Mouse (Mus musculus) C2C12 (cell line): Measurements from ENCODE around the gene Sys1. TPM values are rescaled to one million over a fixed set of nuclear protein-coding genes. Genes with fewer than 3 reads are reported as not detected.

Source experiments
- H3K27me3 ChIP-seq: one replicate; pipeline ENCODE4 v1.6.1; 2011; ENCODE audit not compliant: control insufficient read depth, insufficient read depth, insufficient read length
- H3K36me3 ChIP-seq: one replicate; pipeline ENCODE4 v1.6.1; 2011; ENCODE audit not compliant: control insufficient read depth, insufficient read depth
- H3K4me3 ChIP-seq: one replicate; pipeline ENCODE4 v1.5.1; 2011; ENCODE audit warnings: mild to moderate bottlenecking, control low read depth; ENCODE audit not compliant: poor library complexity, insufficient read depth, severe bottlenecking
- H3K79me2 ChIP-seq: one replicate; pipeline ENCODE4 v1.6.1; 2011; ENCODE audit not compliant: control insufficient read depth, insufficient read depth
- H3K79me3 ChIP-seq: one replicate; pipeline ENCODE4 v1.6.1; 2011; ENCODE audit warnings: low read depth, control low read depth
- H3ac ChIP-seq: one replicate; pipeline ENCODE3; 2011; ENCODE audit warnings: low read depth; ENCODE audit not compliant: control insufficient read depth, insufficient read length
- CEBPB ChIP-seq: IDR thresholded peaks from one replicate; pipeline ENCODE4 v1.6.1; 2011; ENCODE audit warnings: low read depth, mild to moderate bottlenecking, control low read depth, moderate library complexity
- CTCF ChIP-seq: IDR thresholded peaks from one replicate; pipeline ENCODE4 v1.5.1; 2011; ENCODE audit not compliant: control insufficient read depth, insufficient read depth, insufficient read length
- FOSL1 ChIP-seq: IDR thresholded peaks from one replicate; pipeline ENCODE4 v1.8.0; 2011; ENCODE audit warnings: mild to moderate bottlenecking, low read length; ENCODE audit not compliant: poor library complexity, insufficient read depth, severe bottlenecking
- MAX ChIP-seq: IDR thresholded peaks from one replicate; pipeline ENCODE4 v1.6.1; 2011; ENCODE audit warnings: mild to moderate bottlenecking, control low read depth
- MYOD1 ChIP-seq: IDR thresholded peaks from one replicate; pipeline ENCODE4 v1.6.1; 2011; ENCODE audit warnings: low read depth; ENCODE audit not compliant: control insufficient read depth, insufficient read length
- MYOG ChIP-seq: IDR thresholded peaks from one replicate; pipeline ENCODE4 v1.6.1; 2011; ENCODE audit not compliant: control insufficient read depth, insufficient read length; ENCODE audit errors: extremely low read depth
- USF1 ChIP-seq: IDR thresholded peaks from one replicate; pipeline ENCODE4 v1.6.1; 2011; ENCODE audit warnings: low read depth, mild to moderate bottlenecking, control low read depth, moderate library complexity
- polyA plus RNA-seq: library from polyadenylated mRNA; unstranded; fragments of >200 nt; fragmentation: generic; extraction: Trizol; gene quantifications from one replicate; pipeline ENCODE4 v1.2.1, GENCODE M21; 2012; ENCODE audit warnings: missing spikeins

Sys1 gene
- polyA plus RNA-seq, 1 experiment, result 49.6 TPM

DNA sequence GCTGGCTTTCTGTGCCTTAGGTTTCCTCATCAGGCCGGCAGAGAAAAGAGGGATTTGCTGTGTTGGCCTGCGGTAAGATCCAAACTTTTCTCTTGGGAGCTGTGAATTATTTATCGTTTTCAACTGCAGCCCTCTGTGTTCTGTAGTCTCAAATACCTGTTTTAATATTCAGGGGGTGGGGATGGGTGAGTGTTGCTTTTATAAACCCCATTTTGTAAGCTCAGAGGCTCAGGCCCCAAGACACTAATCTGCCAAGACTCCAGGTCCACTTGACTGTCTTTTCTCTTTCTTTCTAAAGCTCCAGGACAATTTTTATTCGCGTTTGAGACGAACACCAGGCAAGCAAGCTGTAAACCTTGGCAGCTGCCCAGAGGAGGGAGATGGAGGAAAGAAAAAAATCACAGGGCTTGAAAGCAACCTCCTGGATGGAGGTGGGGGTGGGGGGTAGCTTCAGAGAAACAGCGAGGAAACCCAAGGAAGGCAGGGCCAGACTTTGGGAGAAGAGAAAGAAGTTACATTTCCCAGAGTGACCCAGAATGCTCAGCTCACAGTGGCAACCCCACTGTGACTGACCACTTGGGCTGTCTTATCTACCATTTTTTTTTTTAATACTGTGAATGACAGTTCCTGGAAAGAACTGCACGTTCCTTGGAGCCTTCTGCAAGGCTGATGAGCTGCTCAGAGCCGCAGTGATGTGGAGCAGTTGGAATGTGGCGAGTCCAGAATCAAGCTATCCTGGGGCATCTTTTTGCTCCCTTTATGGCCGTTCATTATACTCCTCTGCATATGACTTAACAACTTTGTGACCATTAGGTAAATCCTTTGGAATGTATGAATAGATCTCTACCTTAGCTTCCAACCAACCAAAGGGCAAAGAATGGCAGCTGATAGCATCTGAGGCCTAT is 61.8 kb downstream of the Sys1 start:
- Histone ChIP-seq H3K4me3 (no peak overlapping the region), H3K36me3 (no peaks in the 10 kb centered on the region), H3K79me2 (no peaks in the 10 kb centered on the region), H3K27me3 (no peaks in the 10 kb centered on the region), H3K79me3 (no peaks in the 10 kb centered on the region), H3ac (no peak overlapping the region)
- TF ChIP-seq MAX, result no peak
- no peak for TF ChIP-seq MYOD1
- no peak for TF ChIP-seq FOSL1
- no peak for TF ChIP-seq MYOG
- no peak for TF ChIP-seq CEBPB
- TF ChIP-seq USF1, result no peak
- no peak for TF ChIP-seq CTCF

DNA sequence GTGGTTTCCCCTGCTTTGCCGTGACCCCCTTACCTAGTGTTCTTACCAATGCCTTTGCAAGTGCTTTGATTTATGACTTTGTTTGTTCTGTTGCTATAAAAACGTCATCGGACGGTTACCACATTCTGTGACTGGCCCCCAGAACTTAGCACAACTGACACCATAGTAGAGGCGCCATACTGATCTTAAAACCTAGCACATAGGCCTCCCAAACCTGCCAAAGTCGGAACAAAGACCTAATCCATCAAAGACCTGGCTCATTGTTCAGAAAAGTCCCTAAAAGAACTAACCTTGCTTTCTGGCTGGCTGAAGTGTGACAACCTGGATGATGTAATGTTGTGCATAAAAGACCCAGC is 62.4 kb downstream of the Sys1 start:
- H3K4me3 ChIP-seq, result no peak overlapping the region
- no peak overlapping the region for H3ac ChIP-seq
- no peaks in the 10 kb centered on the region for H3K79me2 ChIP-seq
- TF ChIP-seq CEBPB (peak; percentile 47), MYOD1 (peak; percentile 16), MYOG (no peak)
- H3K79me3 ChIP-seq, result no peaks in the 10 kb centered on the region
- no peaks in the 10 kb centered on the region for H3K27me3 ChIP-seq
- H3K36me3 ChIP-seq, result no peaks in the 10 kb centered on the region

DNA sequence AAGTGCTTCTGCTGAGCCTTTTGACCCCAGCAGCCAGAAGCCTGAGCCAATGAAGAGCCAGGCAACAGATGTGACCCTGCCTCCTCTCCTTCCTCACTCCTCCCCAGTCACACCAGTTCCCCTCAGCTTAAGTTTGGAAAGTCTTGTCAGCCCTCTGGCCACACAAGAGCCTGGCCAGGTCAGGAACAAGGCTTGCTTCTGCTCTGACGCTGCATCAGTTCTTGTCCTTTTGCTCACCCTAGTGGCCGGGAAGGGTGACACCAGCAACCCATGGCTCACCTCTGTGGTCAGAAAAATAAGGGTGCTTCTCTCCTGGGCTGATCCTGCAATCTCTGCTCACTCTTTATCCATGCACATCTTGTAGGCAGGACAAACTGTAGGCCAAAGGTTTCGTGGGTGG is 64.0 kb downstream of the Sys1 start:
- Histone ChIP-seq H3K79me3 (no peaks in the 10 kb centered on the region), H3K36me3 (no peaks in the 10 kb centered on the region), H3K27me3 (no peaks in the 10 kb centered on the region), H3K79me2 (no peaks in the 10 kb centered on the region), H3K4me3 (no peak overlapping the region), H3ac (peak overlapping the region; percentile 7)
- peak; percentile 58 for TF ChIP-seq CTCF
- TF ChIP-seq MYOG, result no peak

DNA sequence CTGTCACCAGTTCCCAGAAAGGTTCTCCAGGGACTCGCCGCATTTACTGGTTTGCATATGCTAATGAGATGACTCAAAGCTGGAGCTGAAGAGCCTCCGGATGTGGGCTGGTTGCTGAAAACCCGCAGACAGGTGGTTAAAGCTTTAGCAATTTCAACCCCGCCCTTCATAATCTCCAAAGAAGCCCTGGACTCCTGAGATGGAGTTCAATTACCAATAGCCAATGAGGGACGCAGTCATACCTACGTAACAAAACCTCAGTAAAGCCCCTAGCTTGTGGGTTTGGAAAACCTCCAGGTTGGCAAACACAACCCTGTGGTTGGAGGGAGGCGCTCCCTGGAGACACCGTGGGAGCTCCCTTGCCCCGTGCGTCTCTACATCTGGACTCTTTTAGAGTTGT is 65.1 kb downstream of the Sys1 start:
- H3ac ChIP-seq, result no peak overlapping the region
- TF ChIP-seq MYOD1 (peak; percentile 84), MYOG (no peak), USF1 (no peak), CEBPB (peak; percentile 79), FOSL1 (peak; percentile 72), MAX (no peak), CTCF (no peak)
- H3K4me3 ChIP-seq, result no peak overlapping the region
- H3K36me3 ChIP-seq, result no peaks in the 10 kb centered on the region
- no peaks in the 10 kb centered on the region for H3K27me3 ChIP-seq
- no peaks in the 10 kb centered on the region for H3K79me2 ChIP-seq
- no peaks in the 10 kb centered on the region for H3K79me3 ChIP-seq

DNA sequence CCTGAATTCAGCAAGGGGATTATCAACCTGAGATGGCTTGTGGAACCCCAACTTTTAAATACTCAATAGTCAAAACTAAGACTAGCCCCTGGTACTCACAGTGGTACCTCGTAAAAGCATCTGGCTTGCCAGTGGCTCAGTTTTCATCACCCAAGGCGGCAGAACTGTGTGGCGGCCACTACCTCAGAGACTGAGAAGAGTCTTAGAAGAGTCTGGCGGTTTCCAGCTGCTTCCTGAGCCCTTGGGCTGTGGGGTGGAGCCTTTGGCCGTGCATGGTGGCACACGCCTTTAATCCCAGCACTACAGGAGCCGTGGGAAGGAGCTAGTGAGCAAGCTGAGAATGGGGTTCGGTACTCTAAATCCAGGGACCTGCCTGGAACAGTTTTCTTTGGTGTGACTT is 65.5 kb downstream of the Sys1 start:
- TF ChIP-seq USF1 (no peak), MAX (peak; percentile 15)
- Histone ChIP-seq H3K4me3 (no peak overlapping the region), H3K36me3 (no peaks in the 10 kb centered on the region), H3K79me3 (no peaks in the 10 kb centered on the region), H3ac (no peak overlapping the region), H3K79me2 (no peaks in the 10 kb centered on the region), H3K27me3 (no peaks in the 10 kb centered on the region)

DNA sequence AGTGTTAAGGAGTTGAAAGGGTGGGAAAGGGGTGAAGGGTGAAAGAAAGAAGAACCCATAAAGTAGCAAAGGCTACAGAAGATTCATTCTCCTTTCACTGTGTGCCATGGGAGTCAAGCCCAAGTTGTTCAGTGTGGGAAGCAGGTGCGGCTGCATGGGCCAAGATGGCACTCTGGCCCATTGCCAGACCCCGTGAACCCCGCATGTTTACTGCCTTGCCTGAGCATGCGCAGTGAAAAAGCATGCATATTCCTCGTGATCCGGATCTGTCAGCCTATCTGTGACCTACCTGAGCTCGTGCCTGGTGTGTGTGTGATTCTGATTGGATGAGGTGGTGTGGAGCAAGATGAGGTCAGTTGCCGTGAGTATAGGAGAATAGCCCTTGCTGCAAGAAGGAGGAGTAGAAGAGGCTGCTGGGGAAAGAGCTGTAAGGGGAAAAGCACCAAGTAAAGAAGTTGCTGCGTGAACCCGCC is 66.6 kb downstream of the Sys1 start:
- no peak for TF ChIP-seq CTCF
- TF ChIP-seq FOSL1, result no peak
- no peak overlapping the region for H3ac ChIP-seq
- no peaks in the 10 kb centered on the region for H3K79me2 ChIP-seq
- no peaks in the 10 kb centered on the region for H3K36me3 ChIP-seq
- no peaks in the 10 kb centered on the region for H3K27me3 ChIP-seq
- H3K4me3 ChIP-seq, result no peak overlapping the region
- H3K79me3 ChIP-seq, result no peaks in the 10 kb centered on the region

DNA sequence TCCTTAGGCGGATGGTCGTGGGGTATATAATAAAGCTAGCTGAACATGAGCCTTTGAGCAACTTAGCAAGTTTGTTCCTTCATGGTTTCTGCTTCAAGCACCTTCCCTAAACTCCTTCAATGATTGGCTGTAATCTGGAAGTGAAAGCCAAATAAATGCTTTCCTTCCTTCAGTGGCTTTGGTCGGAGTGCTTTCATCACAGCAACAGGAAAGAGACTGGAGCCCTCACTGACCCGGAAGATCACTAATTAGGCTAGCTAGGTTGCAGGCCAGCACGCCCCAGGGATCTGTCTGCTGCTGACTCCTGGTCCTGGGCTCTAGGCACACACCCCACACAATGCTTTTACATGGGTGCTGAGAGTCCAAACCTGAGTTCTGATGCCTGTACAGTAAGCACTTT is 71.8 kb downstream of the Sys1 start:
- TF ChIP-seq FOSL1 (no peak), MYOD1 (no peak), CEBPB (no peak), CTCF (no peak), MAX (no peak), USF1 (no peak), MYOG (no peak)
- H3K27me3 ChIP-seq, result no peaks in the 10 kb centered on the region
- H3K4me3 ChIP-seq, result no peak overlapping the region
- H3K36me3 ChIP-seq, result no peaks in the 10 kb centered on the region
- H3K79me3 ChIP-seq, result no peaks in the 10 kb centered on the region
- no peaks in the 10 kb centered on the region for H3K79me2 ChIP-seq
- H3ac ChIP-seq, result no peak overlapping the region

Other genes starting within 250 kb of the Sys1 start
- not detected for gene Wfdc15b, start 235.3 kb upstream of the Sys1 start, polyA plus RNA-seq
- not detected for gene Svs2, start 218.5 kb upstream of the Sys1 start, polyA plus RNA-seq
- not detected for gene Svs3b, start 200.3 kb upstream of the Sys1 start, polyA plus RNA-seq
- gene Svs4, start 178.5 kb upstream of the Sys1 start, polyA plus RNA-seq, result not detected
- gene Svs3a, start 167.7 kb upstream of the Sys1 start, polyA plus RNA-seq, result not detected
- gene Svs6, start 140.2 kb upstream of the Sys1 start, polyA plus RNA-seq, result not detected
- gene Svs5, start 124.2 kb upstream of the Sys1 start, polyA plus RNA-seq, result not detected
- 11.4 TPM for gene Slpi, start 67.9 kb upstream of the Sys1 start, polyA plus RNA-seq
- gene Rbpjl, start 53.8 kb upstream of the Sys1 start, polyA plus RNA-seq, result 0.01 TPM
- 0.01 TPM for gene Matn4, start 51.8 kb upstream of the Sys1 start, polyA plus RNA-seq
- gene Sdc4, start 13.1 kb upstream of the Sys1 start, polyA plus RNA-seq, result 124 TPM
- gene Gm20458, start 4.0 kb downstream of the Sys1 start, polyA plus RNA-seq, result 29.7 TPM
- not detected for gene Trp53tg5, start 16.8 kb downstream of the Sys1 start, polyA plus RNA-seq
- gene Dbndd2, start 29.1 kb downstream of the Sys1 start, polyA plus RNA-seq, result 21.2 TPM
- 74.3 TPM for gene Pigt, start 40.6 kb downstream of the Sys1 start, polyA plus RNA-seq
- gene Wfdc2, start 105.4 kb downstream of the Sys1 start, polyA plus RNA-seq, result not detected
- not detected for gene Spint3, start 116.5 kb downstream of the Sys1 start, polyA plus RNA-seq
- gene Wfdc6a, start 128.5 kb downstream of the Sys1 start, polyA plus RNA-seq, result not detected
- gene Eppin, start 136.6 kb downstream of the Sys1 start, polyA plus RNA-seq, result not detected
- not detected for gene Wfdc6b, start 156.6 kb downstream of the Sys1 start, polyA plus RNA-seq
- gene Wfdc8, start 156.7 kb downstream of the Sys1 start, polyA plus RNA-seq, result not detected
- not detected for gene Wfdc16, start 181.8 kb downstream of the Sys1 start, polyA plus RNA-seq
- gene Wfdc10, start 199.1 kb downstream of the Sys1 start, polyA plus RNA-seq, result not detected
- gene Wfdc9, start 199.6 kb downstream of the Sys1 start, polyA plus RNA-seq, result not detected
- gene Wfdc11, start 217.1 kb downstream of the Sys1 start, polyA plus RNA-seq, result not detected
- not detected for gene Wfdc13, start 228.1 kb downstream of the Sys1 start, polyA plus RNA-seq
- not detected for gene Spint4, start 241.5 kb downstream of the Sys1 start, polyA plus RNA-seq